Mouse (Mus musculus) lung, postnatal 0 days (tissue): ENCODE measurements at regions not wholly inside any gene's neighbourhood (a gene's known extent, or its start where the extent isn't known, plus 50 kb on each side); places are given as distances from the start of the nearest gene placed in this dataset.

Experiments used
- CTCF ChIP-seq: IDR thresholded peaks from 2 replicates; pipeline ENCODE4 v1.5.1; 2016; ENCODE audit warnings: antibody characterized with exemption, mild to moderate bottlenecking
- EP300 ChIP-seq: IDR thresholded peaks from 2 replicates; pipeline ENCODE4 v1.6.1; 2016; ENCODE audit warnings: antibody characterized with exemption, mild to moderate bottlenecking, control low read depth

DNA sequence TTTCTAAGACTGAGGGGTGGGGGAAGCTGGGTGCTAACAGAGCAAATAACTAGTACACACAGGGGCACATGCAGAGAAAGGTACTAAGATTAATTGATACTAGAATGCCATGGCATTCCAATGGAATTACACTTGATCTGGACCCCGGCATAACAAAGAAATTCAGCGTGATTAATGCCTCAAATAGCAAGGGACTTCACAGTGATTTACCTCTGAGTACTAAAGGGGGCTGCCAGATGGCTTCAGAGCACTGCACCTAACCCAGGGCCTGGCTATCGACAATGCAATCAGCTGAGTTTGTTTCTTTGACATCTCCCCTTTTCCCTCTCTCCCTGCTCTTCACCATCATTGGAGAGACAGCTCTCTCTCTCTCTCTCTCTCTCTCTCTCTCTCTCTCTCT is 148.9 kb upstream of the Clint1 start:
- TF ChIP-seq CTCF = no peak
- TF ChIP-seq EP300 = no peak
